Mouse (Mus musculus): Measurements from ENCODE around the gene Iqca. TPM values are rescaled to one million over a fixed set of nuclear protein-coding genes. Genes with fewer than 3 reads are reported as not detected.

Iqca gene
- polyA plus RNA-seq, 1 experiment from 2014 or later = 0.99 TPM

DNA sequence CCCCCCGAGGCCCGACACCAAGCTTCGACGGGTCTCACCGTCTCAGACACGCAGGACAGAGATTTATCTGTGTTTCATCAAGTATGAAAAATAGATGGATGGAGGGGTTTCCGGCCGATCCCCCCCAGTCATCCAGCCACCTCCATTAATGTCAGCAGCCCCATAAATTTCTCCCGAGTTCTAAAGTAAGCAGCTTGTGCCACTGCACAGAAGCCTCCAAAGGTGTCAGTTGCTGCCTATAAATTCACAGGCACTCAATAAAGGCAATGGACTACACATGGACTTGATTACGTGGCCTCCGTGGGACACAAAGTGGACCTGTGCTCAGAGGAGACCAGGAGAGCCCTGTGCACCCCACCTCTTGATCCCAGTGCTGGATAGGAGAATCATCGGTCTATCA, 34.0 kb downstream of the Iqca start:
- DNase-seq (ENCODE audit: low spot score) (no peak), ATAC-seq (no peak)
- Histone ChIP-seq H3K27ac (ENCODE audit: low read depth, low read length) (no peak overlapping the region), H3K9me3 (replicated peaks; ENCODE audit: control insufficient read depth, low read length) (no peaks in the 10 kb centered on the region), H3K4me3 (ENCODE audit: low read depth, low read length) (no peak overlapping the region), H3K36me3 (ENCODE audit: control insufficient read depth, insufficient read depth, low read length) (no peaks in the 10 kb centered on the region), H3K27me3 (replicated peaks; ENCODE audit: control insufficient read depth, insufficient read depth, low read length) (no peaks in the 10 kb centered on the region), H3K4me2 (ENCODE audit: low read length) (no peak overlapping the region), H3K9ac (ENCODE audit: low read length) (no peak overlapping the region), H3K4me1 (ENCODE audit: control insufficient read depth, insufficient read depth, low read length) (no peaks in the 10 kb centered on the region)
- WGBS = 93% methylated on average over 12 of the region's 12 CpGs

DNA sequence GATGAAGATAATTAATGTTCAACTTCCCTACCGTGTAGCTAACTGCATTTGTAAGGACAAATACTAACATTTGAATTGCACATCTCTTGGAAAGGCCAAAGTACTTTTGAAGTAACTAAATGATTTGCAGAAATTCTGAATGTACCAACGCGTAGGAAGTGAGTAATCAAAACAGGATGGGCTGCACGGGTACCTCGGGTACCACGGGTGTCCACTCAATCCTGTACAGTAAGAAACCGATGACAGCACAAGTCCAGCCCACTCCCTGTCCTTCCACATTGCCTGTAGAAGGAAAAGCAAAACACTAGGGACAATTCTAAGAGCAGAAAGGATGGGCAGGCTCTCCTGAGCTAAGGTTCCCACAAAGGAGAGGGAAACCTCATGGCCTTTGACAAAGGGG, 36.0 kb downstream of the Iqca start:
- Histone ChIP-seq H3K27ac (ENCODE audit: low read depth, low read length) (no peak overlapping the region), H3K4me1 (ENCODE audit: control insufficient read depth, insufficient read depth, low read length) (no peaks in the 10 kb centered on the region), H3K36me3 (ENCODE audit: control insufficient read depth, insufficient read depth, low read length) (no peaks in the 10 kb centered on the region), H3K4me2 (ENCODE audit: low read length) (no peak overlapping the region), H3K9me3 (replicated peaks; ENCODE audit: control insufficient read depth, low read length) (no peaks in the 10 kb centered on the region), H3K4me3 (ENCODE audit: low read depth, low read length) (no peak overlapping the region), H3K9ac (ENCODE audit: low read length) (no peak overlapping the region), H3K27me3 (replicated peaks; ENCODE audit: control insufficient read depth, insufficient read depth, low read length) (no peaks in the 10 kb centered on the region)
- DNase-seq (ENCODE audit: low spot score) = no peak
- no peak for ATAC-seq
- 94% methylated on average over 7 of the region's 7 CpGs for WGBS

DNA sequence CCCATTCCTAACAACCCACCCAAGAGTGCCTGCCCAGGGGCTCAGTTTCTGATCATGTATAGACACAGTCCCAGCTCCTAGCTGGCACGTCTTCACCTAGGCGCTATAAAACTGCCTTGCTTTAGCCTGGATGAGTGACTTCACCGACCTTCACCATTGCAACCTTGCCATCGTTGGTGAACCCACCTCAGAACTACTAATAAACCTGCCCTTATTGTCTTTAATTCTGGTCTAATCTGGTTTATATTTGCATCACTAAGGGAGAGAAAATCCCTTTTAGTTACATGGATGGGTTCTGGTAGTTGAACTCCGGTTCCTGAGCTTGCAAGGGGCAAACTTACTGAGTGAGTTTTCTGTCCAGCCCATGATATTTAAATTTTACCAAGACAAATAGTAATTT, 38.6 kb downstream of the Iqca start:
- DNase-seq (ENCODE audit: low spot score) = no peak
- H3K27ac ChIP-seq (ENCODE audit: low read depth, low read length) = no peak overlapping the region
- no peak overlapping the region for H3K4me2 ChIP-seq (ENCODE audit: low read length)
- ATAC-seq = no peak
- no peaks in the 10 kb centered on the region for H3K27me3 ChIP-seq (replicated peaks; ENCODE audit: control insufficient read depth, insufficient read depth, low read length)
- 79% methylated on average over 5 of the region's 5 CpGs for WGBS
- H3K36me3 ChIP-seq (ENCODE audit: control insufficient read depth, insufficient read depth, low read length) = no peaks in the 10 kb centered on the region
- no peaks in the 10 kb centered on the region for H3K9me3 ChIP-seq (replicated peaks; ENCODE audit: control insufficient read depth, low read length)
- H3K9ac ChIP-seq (ENCODE audit: low read length) = no peak overlapping the region
- H3K4me3 ChIP-seq (ENCODE audit: low read depth, low read length) = no peak overlapping the region
- H3K4me1 ChIP-seq (ENCODE audit: control insufficient read depth, insufficient read depth, low read length) = no peaks in the 10 kb centered on the region

DNA sequence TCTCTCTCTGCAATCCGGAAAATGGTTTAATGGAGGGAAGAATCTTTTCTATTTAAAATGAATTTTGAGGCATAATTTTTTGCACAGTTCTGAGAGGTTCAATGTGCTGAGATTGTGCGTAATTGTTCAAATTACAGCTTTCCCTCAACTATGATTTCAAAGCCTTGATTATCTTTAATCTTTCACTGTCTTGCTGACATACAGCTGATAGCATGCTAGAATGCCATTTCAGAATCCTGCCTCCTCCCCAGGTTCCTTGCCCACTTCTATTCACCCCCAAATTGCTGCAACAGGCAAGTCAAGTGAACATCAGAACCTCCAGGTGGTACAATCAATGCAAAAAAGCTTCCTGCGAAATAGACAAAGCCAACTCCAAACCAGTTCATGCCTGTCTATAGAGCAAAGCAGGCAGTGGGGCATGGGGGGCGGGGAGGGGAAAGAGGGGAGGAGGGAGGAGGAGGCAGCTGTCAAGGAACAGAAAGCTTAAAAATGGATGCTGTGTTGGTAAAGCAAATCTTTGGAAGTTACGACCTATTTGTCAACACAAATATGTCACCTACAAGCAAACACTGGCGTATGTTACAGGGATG, 39.5 kb downstream of the Iqca start:
- Histone ChIP-seq H3K4me1 (ENCODE audit: control insufficient read depth, insufficient read depth, low read length) (no peaks in the 10 kb centered on the region), H3K4me3 (ENCODE audit: low read depth, low read length) (no peak overlapping the region), H3K9me3 (replicated peaks; ENCODE audit: control insufficient read depth, low read length) (no peaks in the 10 kb centered on the region), H3K27ac (ENCODE audit: low read depth, low read length) (no peak overlapping the region), H3K27me3 (replicated peaks; ENCODE audit: control insufficient read depth, insufficient read depth, low read length) (no peaks in the 10 kb centered on the region), H3K9ac (ENCODE audit: low read length) (no peak overlapping the region), H3K4me2 (ENCODE audit: low read length) (no peak overlapping the region), H3K36me3 (ENCODE audit: control insufficient read depth, insufficient read depth, low read length) (no peaks in the 10 kb centered on the region)
- ATAC-seq (peak; percentile 42; the same call in 1 of the 2 replicates), DNase-seq (ENCODE audit: low spot score) (peak; percentile 58)
- 75% methylated on average over 6 of the region's 6 CpGs for WGBS

DNA sequence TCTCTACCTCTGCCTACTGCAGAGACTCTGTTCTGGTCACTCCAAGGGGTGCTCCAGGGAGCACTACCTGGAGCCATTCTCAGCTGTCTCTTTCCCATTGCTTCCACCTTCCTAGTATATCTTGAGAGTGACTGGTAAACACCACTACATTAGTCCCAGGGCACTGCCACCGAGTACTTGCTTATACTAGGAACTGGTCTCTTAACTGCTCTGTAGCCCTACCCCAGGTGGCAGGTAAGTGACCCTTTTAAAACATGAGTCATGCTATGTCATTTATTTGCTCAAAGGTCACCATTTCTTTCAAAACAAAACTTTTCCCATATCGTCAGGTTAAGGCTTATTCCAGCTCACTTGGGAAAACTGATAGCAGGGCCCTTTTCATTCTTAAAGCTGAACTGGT, 40.5 kb downstream of the Iqca start:
- Histone ChIP-seq H3K36me3 (ENCODE audit: control insufficient read depth, insufficient read depth, low read length) (no peaks in the 10 kb centered on the region), H3K27me3 (replicated peaks; ENCODE audit: control insufficient read depth, insufficient read depth, low read length) (no peaks in the 10 kb centered on the region), H3K27ac (ENCODE audit: low read depth, low read length) (no peak overlapping the region), H3K4me3 (ENCODE audit: low read depth, low read length) (no peak overlapping the region), H3K4me1 (ENCODE audit: control insufficient read depth, insufficient read depth, low read length) (no peaks in the 10 kb centered on the region), H3K9me3 (replicated peaks; ENCODE audit: control insufficient read depth, low read length) (no peaks in the 10 kb centered on the region), H3K4me2 (ENCODE audit: low read length) (no peak overlapping the region), H3K9ac (ENCODE audit: low read length) (no peak overlapping the region)
- ATAC-seq = no peak
- DNase-seq (ENCODE audit: low spot score) = no peak
- 86% methylated on average over 2 of the region's 2 CpGs for WGBS

DNA sequence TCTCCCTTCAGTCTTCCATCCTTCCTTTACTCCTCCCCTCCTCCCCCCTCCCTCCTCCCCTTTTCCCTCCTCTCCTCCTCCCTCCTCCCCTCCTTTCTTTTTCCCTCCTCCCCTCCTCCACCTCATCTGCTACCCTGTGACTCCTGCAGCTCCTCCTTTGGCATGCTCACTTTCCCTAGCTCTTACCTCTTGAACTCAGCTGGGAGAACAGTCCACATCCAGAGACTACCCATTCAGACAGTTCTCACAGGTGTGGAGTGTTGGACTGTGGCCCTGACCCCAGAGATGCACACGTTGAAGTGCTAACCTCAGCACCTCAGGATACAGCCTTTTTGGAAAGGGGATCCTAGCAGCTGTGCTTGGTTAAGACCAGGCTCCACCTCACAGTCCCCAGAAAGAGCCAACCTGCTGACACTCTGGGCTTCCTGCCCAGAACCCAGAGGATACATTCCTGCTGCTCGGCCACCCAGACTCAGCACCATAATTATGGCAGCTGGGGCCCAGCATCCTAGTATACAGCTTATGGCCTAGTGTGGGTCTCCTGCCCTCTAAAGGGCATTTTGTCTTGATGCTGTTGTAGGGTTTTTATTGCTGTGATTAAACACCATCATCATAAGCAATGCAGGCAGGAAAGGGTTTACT, 41.9 kb downstream of the Iqca start:
- no peak overlapping the region for H3K9ac ChIP-seq (ENCODE audit: low read length)
- H3K4me1 ChIP-seq (ENCODE audit: control insufficient read depth, insufficient read depth, low read length) = no peaks in the 10 kb centered on the region
- no peaks in the 10 kb centered on the region for H3K9me3 ChIP-seq (replicated peaks; ENCODE audit: control insufficient read depth, low read length)
- no peaks in the 10 kb centered on the region for H3K36me3 ChIP-seq (ENCODE audit: control insufficient read depth, insufficient read depth, low read length)
- H3K4me3 ChIP-seq (ENCODE audit: low read depth, low read length) = no peak overlapping the region
- 45% methylated on average over 2 of the region's 2 CpGs for WGBS
- ATAC-seq = no peak; the same call in 1 of the 2 replicates
- no peaks in the 10 kb centered on the region for H3K27me3 ChIP-seq (replicated peaks; ENCODE audit: control insufficient read depth, insufficient read depth, low read length)
- peak; percentile 52 for DNase-seq (ENCODE audit: low spot score)
- H3K27ac ChIP-seq (ENCODE audit: low read depth, low read length) = no peak overlapping the region
- no peak overlapping the region for H3K4me2 ChIP-seq (ENCODE audit: low read length)

DNA sequence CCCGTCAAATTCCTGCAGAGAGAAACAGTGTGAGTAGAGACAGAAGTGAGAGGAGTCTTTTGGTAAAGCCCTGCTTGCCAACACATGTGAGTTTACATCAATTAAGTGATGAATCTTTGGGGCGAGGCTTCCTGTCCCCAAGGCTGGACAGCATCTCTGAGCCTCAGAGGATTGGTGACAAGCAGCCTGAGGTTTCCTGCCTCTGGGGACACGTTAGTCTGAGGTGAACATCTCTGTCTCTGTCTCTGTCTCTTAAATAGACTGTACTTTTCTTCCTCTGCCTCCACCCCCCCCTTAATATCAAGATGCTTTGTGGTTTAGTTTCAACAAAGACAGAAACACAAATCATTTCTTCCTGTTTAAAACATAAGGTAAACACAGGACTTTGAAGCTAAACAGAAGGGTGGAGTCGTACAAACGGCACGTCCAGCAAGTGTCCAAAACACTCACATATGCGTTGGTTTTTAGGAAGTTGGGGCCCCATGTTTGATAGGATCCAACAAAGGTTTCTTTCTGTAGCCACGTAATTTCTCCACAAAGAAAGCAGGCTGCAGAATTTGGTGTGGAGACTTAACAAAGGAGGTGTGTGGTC, 49.2 kb downstream of the Iqca start:
- Histone ChIP-seq H3K4me1 (ENCODE audit: control insufficient read depth, insufficient read depth, low read length) (no peaks in the 10 kb centered on the region), H3K4me3 (ENCODE audit: low read depth, low read length) (no peak overlapping the region), H3K9me3 (replicated peaks; ENCODE audit: control insufficient read depth, low read length) (no peaks in the 10 kb centered on the region), H3K4me2 (ENCODE audit: low read length) (no peak overlapping the region), H3K27ac (ENCODE audit: low read depth, low read length) (no peak overlapping the region), H3K27me3 (replicated peaks; ENCODE audit: control insufficient read depth, insufficient read depth, low read length) (no peaks in the 10 kb centered on the region), H3K9ac (ENCODE audit: low read length) (no peak overlapping the region), H3K36me3 (ENCODE audit: control insufficient read depth, insufficient read depth, low read length) (no peaks in the 10 kb centered on the region)
- DNase-seq (ENCODE audit: low spot score) (no peak), ATAC-seq (no peak)
- 82% methylated on average over 8 of the region's 8 CpGs for WGBS

DNA sequence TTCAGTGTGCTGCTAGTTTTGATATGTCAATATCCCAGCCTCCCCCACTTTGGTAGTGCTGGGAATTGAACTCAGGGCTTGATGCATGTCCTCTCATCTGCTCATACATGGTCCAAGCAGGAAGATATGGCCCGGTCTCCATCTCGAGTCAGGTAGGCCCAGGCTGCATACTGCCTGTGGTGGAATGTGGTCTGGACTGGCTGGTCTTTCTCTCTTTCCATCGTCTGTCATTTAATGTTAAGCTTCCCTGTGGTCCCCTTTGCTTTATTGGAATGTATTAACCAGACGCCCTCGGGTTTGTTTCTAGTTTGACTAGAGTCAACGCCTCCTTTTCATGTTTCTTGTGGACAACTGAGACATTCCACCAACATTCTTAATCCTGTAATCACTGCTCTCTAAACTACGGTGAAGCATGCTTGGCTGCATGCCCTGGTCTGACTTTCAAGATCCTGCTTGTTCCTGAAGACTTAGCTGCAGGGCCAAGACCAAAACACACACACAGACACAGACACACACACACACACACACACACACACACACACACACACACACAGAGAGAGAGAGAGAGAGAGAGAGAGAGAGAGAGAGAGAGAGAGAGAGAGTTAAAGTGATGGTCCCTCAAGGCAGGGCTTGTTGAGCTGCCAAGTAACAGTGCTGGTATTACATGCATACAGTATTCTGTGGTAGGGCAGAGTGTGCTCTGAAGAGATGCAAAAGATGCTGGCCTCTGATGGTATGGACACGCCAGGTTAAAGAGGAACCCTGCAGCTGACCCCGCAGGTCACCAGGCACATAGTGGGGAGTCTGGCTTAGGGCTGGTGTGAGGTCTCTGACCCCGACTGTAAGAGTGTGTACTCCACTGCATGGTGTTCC, 52.6 kb downstream of the Iqca start:
- no peak overlapping the region for H3K4me3 ChIP-seq (ENCODE audit: low read depth, low read length)
- H3K9ac ChIP-seq (ENCODE audit: low read length) = no peak overlapping the region
- H3K36me3 ChIP-seq (ENCODE audit: control insufficient read depth, insufficient read depth, low read length) = no peaks in the 10 kb centered on the region
- H3K9me3 ChIP-seq (replicated peaks; ENCODE audit: control insufficient read depth, low read length) = no peaks in the 10 kb centered on the region
- H3K4me2 ChIP-seq (ENCODE audit: low read length) = no peak overlapping the region
- ATAC-seq = no peak
- no peak overlapping the region for H3K27ac ChIP-seq (ENCODE audit: low read depth, low read length)
- DNase-seq (ENCODE audit: low spot score) = no peak
- no peaks in the 10 kb centered on the region for H3K4me1 ChIP-seq (ENCODE audit: control insufficient read depth, insufficient read depth, low read length)
- 73% methylated on average over 10 of the region's 10 CpGs for WGBS
- H3K27me3 ChIP-seq (replicated peaks; ENCODE audit: control insufficient read depth, insufficient read depth, low read length) = no peaks in the 10 kb centered on the region

All from forebrain, embryonic 14.5 days (tissue).